Mouse (Mus musculus) midbrain, embryonic 15.5 days (tissue): ENCODE measurements around the gene Efhd2. TPM values are rescaled to one million over a fixed set of nuclear protein-coding genes. Genes with fewer than 3 reads are reported as not detected.

Experiments used
- ATAC-seq: fragments of 200-750 bp; cut with Nextera tagmentation; replicated peaks from 2 replicates; pipeline ENCODE4 v1.8.0; 2017; ENCODE audit warnings: moderate TSS enrichment
- H3K27ac ChIP-seq: fragments of 300-500 bp; sonication (generic); 2 replicates; pipeline ENCODE4 v1.5.1; 2015; ENCODE audit warnings: mild to moderate bottlenecking, inconsistent platforms
- H3K27me3 ChIP-seq: fragments of 300-500 bp; sonication (generic); replicated peaks from 2 replicates; pipeline ENCODE4 v1.6.1; 2015; ENCODE audit warnings: inconsistent platforms
- H3K36me3 ChIP-seq: fragments of 300-500 bp; sonication (generic); replicated peaks from 2 replicates; pipeline ENCODE4 v1.6.1; 2015; ENCODE audit warnings: inconsistent platforms
- H3K4me1 ChIP-seq: fragments of 300-500 bp; sonication (generic); 2 replicates; pipeline ENCODE4 v1.6.1; 2015; ENCODE audit warnings: inconsistent platforms
- H3K4me2 ChIP-seq: fragments of 300-500 bp; sonication (generic); 2 replicates; pipeline ENCODE4 v1.6.1; 2015; ENCODE audit warnings: inconsistent platforms, mild to moderate bottlenecking, moderate library complexity
- H3K4me3 ChIP-seq: fragments of 300-500 bp; sonication (generic); 2 replicates; pipeline ENCODE4 v1.5.1; 2015; ENCODE audit warnings: mild to moderate bottlenecking, inconsistent platforms
- H3K9ac ChIP-seq: fragments of 300-500 bp; sonication (generic); 2 replicates; pipeline ENCODE4 v1.6.1; 2015; ENCODE audit warnings: mild to moderate bottlenecking, inconsistent platforms
- H3K9me3 ChIP-seq: fragments of 300-500 bp; sonication (generic); 2 replicates; pipeline ENCODE4 v1.6.1; 2016; ENCODE audit warnings: inconsistent platforms
- WGBS: fragments of 180-500 bp; shearing (Covaris S2); methylation state at CpG from one replicate; pipeline ENCODE4 v1.1.7; 2015; ENCODE audit warnings: mixed read lengths; 5-methylcytosine and 5-hydroxymethylcytosine counted together
- polyA plus RNA-seq: library from polyadenylated mRNA; unstranded; fragments of >200 nt; fragmentation: Nextera tagmentation; extraction: Ambion mirVana; gene quantifications from 2 replicates; pipeline ENCODE4 v1.2.1, GENCODE M21; 2015

Gene Efhd2
- polyA plus RNA-seq, 1 experiment from 2014 or later: 71.5 TPM

GRCm38 (mm10) chr4:141811375-141811774 is 63.3 kb downstream of the Efhd2 start:
- H3K4me1 ChIP-seq: no peaks in the 10 kb centered on the region
- H3K9ac ChIP-seq: no peak overlapping the region
- WGBS: 96% methylated on average over 7 of the region's 7 CpGs
- H3K27ac ChIP-seq: no peak overlapping the region
- no peak overlapping the region for H3K4me3 ChIP-seq
- no peak overlapping the region for H3K4me2 ChIP-seq
- ATAC-seq: no peak
- H3K9me3 ChIP-seq: no peaks in the 10 kb centered on the region
- H3K36me3 ChIP-seq: peaks cover 38% of the 10 kb centered on the region
- H3K27me3 ChIP-seq: no peaks in the 10 kb centered on the region

GRCm38 (mm10) chr4:141810975-141811374 is 63.7 kb downstream of the Efhd2 start:
- Histone ChIP-seq H3K4me3 (no peak overlapping the region), H3K4me1 (no peaks in the 10 kb centered on the region), H3K9ac (no peak overlapping the region), H3K27ac (no peak overlapping the region), H3K9me3 (no peaks in the 10 kb centered on the region), H3K27me3 (no peaks in the 10 kb centered on the region), H3K36me3 (peaks cover 41% of the 10 kb centered on the region), H3K4me2 (no peak overlapping the region)
- ATAC-seq: no peak
- 95% methylated on average over 2 of the region's 2 CpGs for WGBS

GRCm38 (mm10) chr4:141809850-141810464 is 64.8 kb downstream of the Efhd2 start:
- ATAC-seq: peak; percentile 63; the same call in 1 of the 2 replicates
- no peaks in the 10 kb centered on the region for H3K4me1 ChIP-seq
- no peak overlapping the region for H3K4me3 ChIP-seq
- H3K4me2 ChIP-seq: no peak overlapping the region
- 72% methylated on average over 8 of the region's 8 CpGs for WGBS
- H3K36me3 ChIP-seq: peaks cover 51% of the 10 kb centered on the region
- H3K9ac ChIP-seq: no peak overlapping the region
- H3K27me3 ChIP-seq: no peaks in the 10 kb centered on the region
- H3K27ac ChIP-seq: 0 out of 2 replicates have a peak overlapping the region, but pooled peaks have one; percentile 8
- no peaks in the 10 kb centered on the region for H3K9me3 ChIP-seq

Other genes starting within 250 kb of the Efhd2 start
- 9.7 and 10.7 TPM in 2 replicates for gene Plekhm2, start 210.0 kb downstream of the Efhd2 start, polyA plus RNA-seq
- gene Rsc1a1, start 189.3 kb downstream of the Efhd2 start, polyA plus RNA-seq: 0.49 and 0.53 TPM in 2 replicates
- gene Ddi2, start 151.5 kb downstream of the Efhd2 start, polyA plus RNA-seq: 13.3 and 14.0 TPM in 2 replicates
- not detected in 2 replicates for gene Agmat, start 128.2 kb downstream of the Efhd2 start, polyA plus RNA-seq
- gene Dnajc16, start 84.0 kb downstream of the Efhd2 start, polyA plus RNA-seq: 6.5 and 6.6 TPM in 2 replicates
- gene Casp9, start 81.3 kb downstream of the Efhd2 start, polyA plus RNA-seq: 20.7 and 21.4 TPM in 2 replicates
- 0.36 and 0.43 TPM in 2 replicates for gene Cela2a, start 48.8 kb downstream of the Efhd2 start, polyA plus RNA-seq
- gene Ctrc, start 28.6 kb downstream of the Efhd2 start, polyA plus RNA-seq: not detected in 2 replicates
- gene Fhad1, start 140.2 kb upstream of the Efhd2 start, polyA plus RNA-seq: 3.7 and 4.2 TPM in 2 replicates
- gene Tmem51, start 209.4 kb upstream of the Efhd2 start, polyA plus RNA-seq: 8.1 and 8.5 TPM in 2 replicates